Mouse (Mus musculus) erythroblast, adult 5-6 weeks (primary cell): Measurements from ENCODE around the gene Efr3b. TPM values are rescaled to one million over a fixed set of nuclear protein-coding genes. Genes with fewer than 3 reads are reported as not detected.

Experiments
- ATAC-seq: replicated peaks from 2 replicates; pipeline ENCODE4 v1.8.0; 2016; ENCODE audit warnings: moderate number of reproducible peaks, mild to moderate bottlenecking, moderate TSS enrichment, inconsistent platforms; ENCODE audit not compliant: poor library complexity, low FRiP score, severe bottlenecking
- total RNA-seq, 2 experiments: library from RNA; stranded (forward) in 1 of 2; stranded (reverse) in 1 of 2; fragments of 150-400 nt in 1 of 2; fragments of 200-764, 138-1000 nt in 1 of 2; gene quantifications; 2 replicates each; pipeline versions ENCODE4 v1.2.3 to v1.2.4; 2015 to 2017; ENCODE audit warnings: low replicate concordance in 2 of 2

Efr3b gene
- total RNA-seq (2015; ENCODE audit: low replicate concordance) (not detected in 2 replicates), total RNA-seq (2017; ENCODE audit: low replicate concordance) (9.2 TPM in 1 of 2 replicates, not detected in the other)

DNA sequence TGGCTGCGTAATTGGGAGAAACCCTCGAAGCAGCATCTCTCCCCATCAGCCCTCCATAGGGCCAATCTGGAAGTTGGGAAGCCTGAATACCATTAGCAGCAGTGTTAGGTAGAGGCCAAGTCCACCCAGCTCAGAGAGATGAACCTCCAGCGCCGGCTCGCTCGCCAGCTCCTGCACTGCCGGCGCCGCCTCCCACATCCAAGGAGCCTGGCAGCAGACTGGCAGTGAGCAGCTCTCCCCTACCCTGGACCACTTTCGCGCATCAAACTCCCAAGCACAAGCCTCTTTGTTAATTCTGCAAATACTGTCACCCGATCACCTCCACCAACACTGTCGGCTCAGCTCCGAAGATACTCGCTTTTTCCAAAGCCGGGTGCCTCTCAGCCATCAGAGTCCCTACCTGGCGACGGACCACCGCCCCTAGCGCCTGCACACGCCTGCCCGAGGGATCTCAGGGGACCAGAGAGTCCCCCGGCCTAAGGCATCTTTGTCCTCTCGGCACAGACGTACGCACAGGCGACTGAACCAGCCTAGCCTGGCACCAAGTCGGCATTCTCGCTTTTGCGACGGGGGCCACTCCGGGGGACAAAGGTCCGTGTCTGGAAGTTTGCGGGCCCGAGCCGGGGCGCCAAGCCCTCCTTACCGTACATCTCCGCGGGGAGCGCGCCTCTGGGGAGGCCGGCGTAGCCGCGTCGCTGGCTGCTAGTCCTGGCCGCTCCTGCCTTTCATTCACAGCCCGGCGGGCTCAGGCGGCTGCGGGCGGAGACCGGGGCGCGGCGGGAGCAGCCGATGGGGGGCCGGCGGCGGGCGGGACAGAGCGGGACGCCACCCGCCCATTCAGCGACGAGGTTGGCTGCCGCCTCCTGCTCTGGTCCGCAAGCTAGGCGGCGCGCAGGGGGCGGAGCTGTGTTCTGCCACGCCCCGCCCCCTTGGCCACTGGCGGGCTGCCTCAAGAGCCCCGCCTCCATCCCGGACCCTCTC is at the start of gene Efr3b:
Gene Efr3b, minus strand, starts transcription at position 855 of the 981 bp plus-strand sequence.
- no peak for ATAC-seq

DNA sequence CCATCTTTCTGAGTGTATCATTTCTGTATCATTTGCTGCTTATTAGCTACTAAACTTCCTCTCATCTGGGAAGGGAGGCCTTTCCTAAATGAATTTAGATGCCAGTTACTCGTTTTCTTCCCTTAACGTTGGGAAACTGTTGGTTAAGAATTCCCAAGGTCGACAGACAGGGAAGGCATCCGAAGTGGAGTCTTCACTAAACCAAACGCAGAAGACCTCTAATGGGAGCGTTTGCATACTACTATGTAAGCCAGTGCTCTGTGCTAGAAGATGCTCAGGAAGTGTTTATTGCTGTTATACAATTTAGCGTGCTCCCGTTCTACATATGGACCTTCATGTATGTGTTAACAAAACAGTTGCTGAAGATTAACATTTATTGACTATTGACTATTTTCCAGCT is 44.7 kb upstream of the Efr3b start:
- ATAC-seq = no peak

DNA sequence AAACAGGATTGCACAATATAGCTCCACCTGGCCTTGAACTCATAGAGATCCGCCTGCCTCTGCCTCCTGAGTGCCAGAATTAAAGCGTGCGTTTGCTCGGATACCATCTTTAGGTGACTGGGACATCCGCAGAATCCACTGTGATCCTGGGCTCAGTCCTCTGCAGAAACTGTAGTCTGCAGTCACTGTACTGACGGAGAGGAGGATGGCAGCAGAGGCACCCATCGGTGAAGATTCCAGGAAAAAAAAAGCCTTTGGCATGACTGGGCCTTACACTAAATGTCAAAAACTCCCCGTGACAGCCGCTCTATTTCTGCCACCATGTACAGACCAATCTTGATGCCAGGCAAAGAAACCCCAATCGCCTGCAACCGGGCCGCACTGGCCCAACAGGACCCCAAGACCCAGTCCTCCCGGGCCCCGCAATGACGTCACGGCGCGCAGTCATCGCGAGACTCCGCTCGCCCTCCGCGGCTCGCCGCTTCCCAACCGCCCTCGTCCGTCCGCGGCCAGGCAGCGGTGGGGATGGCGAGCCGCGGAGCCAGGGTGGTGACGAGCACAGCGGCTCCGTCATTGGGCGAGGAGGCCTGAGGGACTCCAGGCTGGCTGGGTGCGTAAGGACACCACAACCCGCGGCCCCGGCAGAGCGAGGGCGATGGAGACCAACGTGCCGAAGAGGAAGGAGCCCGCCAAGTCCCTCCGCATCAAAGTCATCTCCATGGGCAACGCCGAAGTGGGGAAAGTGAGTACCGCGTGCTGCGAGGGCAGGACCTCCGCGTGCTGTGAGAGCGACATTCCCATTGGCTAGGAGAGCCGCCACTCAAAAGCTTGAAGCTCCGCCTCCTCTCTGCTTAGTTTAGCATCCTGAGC is 43.7 kb upstream of the Efr3b start, which contains the start of gene Dnajc27:
Gene Dnajc27, plus strand, starts transcription at position 452 of the 870 bp plus-strand sequence.
- ATAC-seq = peak; percentile 98

DNA sequence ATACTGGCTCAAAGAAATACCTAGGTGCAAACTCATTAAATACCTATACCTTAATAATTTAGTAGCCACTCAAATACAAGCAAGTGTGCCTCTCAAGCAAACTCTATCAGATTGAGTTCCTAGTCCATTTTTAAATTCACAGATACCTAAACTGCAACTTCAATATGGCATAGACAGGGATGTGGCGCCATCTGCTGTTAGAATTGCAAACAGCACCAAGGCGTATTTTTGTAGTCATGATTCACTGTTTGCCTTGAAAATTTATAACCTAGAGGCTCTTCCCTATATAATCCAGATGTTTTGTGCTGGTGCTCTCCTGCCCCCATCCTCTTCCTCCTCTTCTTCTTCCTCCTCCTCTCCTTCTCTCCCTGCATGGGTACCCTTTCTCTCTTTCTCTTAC is 41.6 kb upstream of the Efr3b start:
- ATAC-seq = no peak

DNA sequence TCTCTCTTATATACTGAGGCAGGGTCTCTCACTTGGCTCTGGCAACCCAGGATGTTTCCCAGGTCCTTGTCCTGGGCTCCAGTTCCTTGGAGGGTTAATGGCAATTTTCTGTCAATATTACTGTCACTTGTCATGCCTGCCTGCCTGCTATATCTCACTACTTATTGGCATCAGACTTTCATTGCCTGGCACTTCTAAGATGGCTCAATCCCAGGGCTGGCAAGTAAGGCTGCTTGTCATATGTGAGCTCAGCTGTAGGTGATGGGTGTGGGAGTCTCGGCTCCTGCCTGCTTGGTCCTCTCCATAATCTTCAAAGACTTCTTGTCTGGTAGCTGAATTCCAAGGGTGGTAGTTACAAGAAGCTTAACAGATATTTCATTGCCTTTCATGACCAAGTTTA is 39.4 kb upstream of the Efr3b start:
- no peak for ATAC-seq

DNA sequence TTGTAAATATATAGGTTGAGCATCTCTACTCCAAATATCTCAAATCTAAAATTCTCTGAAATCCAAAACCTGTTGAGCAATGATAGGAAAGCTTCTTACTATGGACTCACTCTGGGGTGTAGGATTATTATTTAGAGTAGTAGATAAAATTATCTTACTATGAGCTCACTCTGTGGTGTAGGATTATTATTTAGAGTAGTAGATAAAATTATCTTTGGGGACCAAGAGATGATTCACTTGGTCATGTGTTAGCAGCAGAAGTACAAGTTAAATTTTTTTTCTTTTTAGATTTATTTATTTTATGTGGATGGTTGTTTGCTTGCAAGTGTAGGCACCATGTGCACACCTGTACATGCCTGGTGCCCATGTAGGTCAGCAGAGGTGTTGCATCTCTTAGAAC is 37.7 kb upstream of the Efr3b start:
- ATAC-seq = no peak

DNA sequence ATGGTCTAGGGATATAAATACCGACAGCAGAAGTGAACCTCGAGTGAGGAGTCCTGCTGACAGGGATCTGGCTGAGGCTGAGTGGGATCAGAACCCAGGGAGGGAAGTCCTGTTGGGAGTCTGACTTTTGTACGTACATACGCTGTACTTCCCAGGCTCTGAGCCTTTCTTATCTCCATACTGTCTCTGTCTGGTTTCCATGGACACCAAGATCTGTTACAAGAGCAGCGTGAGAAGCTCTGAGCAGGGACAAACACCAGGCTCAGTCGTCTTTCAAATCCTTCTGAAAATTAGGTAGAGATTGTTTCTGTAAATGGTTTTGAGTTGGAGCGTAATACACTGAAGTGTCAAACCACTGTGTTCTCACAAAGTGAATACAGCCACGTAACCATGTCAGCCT is 36.7 kb upstream of the Efr3b start:
- no peak for ATAC-seq

DNA sequence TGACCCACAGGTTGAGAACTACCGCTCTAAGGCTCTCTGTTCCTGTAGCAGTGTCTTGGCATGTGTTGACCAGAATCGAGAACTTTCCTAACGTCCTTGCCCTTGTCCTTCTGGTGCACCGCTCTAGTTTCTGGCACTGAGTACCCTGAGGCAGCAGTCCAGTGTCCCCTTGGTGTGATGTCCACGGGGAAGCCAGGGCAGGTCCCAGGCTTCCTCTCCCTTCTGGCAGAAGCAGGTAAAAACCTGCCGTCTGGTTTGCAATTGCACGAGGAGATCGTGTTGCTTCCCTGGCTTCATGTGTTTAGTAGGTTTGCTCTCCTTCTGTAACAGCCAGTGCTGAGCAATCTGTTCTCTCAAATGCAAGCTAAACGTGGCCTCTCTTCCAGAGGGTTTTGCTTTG is 33.0 kb upstream of the Efr3b start:
- no peak for ATAC-seq

DNA sequence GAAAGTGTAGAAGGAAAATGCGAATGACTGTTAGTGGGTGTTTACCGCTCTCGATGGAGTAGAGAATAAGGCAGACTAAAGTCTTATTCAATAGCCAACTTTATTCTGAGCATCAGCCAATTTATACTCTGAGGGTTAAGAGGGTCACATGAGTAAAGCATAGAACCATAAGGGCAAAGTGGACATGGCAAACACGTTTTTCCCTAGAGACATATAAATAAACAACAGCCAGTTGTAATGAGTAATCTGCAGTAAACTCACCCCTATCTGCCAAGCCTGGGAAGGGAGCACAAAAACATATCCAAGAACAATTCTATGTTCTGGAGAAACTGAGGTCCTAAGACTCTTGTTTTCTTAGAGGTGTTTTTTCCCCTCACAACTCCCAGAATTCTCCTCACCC is 29.8 kb upstream of the Efr3b start:
- no peak for ATAC-seq

DNA sequence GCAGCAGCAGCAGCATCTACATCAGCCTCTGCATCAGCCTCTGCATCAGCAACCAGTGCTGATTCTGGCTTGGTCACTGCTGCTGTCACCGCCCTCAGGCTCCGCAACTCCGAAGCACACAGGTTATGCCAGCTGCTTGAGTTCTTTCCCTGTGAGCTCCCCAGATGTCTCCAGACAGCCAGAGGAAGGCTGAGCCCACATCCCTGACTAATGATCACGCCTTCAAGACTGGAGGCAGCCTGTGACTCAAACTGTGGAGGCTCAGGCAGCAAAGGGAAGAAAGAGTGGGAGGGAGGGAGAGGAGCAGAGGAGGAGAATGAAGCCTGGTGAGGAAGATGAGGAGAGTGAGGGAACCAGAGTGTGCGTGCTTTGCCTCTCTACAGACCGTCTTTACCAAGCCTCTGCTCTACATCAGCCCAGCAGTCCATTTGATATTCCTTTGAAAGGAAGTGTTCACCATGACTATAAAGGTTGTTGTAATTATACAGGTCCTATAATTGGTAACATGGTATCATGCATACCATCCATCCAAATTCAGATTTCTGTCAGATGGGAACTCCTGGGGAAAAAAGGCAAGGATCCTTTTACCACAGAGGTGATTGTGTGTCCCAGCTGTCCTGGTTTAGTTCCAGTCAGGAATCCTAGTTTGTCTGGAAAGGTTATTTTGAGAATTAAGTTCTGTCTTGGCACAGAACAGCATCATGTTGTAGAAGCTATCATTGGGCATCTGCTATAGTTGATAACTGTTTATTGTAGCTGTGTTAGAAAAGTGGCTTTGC is 28.2 kb upstream of the Efr3b start:
- no peak for ATAC-seq

DNA sequence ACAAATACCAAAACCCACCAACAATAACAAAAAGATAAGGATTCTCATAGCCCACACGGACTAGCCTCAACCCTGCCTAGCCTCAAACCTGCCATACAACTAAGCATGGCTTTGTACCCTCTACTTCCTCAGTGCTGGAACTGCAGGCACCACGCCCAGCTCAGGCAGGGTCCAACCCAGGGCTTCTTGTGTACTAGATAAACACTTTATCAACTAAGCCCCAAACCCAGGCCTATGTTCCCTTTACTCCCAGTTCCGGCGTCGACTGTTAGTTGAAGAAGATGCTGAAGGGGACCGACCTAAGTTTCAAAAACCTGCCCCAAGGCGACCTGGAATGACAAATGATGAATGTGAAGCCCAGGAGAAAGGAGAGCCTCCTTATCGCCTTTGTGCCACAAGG is 27.2 kb upstream of the Efr3b start:
- no peak for ATAC-seq

DNA sequence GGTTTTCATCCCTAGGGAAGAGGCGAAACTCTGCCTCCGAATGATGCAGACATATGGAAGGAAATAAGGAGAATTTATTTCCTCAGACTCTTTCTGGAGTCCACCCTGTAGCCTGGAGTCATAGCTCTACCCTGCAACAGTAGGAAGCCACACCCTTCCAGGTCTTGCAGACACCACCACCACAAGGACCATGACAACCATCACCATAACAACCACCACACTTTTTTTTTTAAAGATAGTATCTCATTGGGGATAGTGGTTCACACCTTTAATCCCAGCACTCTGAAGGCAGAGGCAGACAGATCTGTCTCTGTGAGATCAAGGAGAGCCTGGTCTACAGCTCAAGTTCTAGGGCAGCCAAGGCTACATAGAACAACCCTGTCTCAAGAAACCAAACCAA is 26.8 kb upstream of the Efr3b start:
- no peak for ATAC-seq

DNA sequence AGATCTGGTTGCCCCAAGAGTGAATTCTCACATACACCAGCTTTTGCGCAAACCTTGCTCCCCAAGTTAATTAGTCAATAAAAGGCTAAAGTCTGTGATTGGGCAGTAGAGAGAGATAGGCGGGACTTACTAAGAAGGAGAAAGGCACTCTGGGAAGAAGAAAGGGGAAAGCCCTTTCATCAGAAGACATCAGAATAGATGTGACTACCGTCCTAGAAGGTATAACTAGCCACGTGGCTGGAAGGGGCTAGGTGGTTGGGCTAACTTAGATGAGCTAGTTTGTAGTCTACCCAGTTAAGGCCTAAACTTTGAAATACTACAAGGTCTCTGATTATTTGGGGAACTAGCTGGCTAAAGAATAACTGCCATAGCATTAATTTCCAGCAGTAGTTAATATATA is 21.0 kb upstream of the Efr3b start:
- ATAC-seq = no peak

DNA sequence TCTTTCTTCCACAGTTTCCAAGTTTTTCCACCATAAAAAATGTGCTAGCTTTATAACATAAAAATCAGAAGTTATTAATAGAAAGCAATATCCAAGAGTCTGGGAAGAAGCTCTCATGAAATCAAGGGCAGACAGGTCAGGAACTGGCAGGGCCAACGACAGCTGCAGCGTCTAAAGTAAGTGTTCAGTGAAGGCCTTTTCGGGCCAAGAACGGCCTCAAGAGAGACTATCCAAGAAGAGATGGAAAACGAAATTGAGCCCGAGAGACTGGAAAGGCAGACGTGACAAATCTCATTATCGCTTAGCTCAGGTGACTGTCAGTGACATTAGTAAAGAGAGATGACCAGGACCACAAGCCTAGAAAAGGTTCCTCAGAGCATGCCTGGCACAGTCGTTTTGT is 19.6 kb upstream of the Efr3b start:
- ATAC-seq = no peak

DNA sequence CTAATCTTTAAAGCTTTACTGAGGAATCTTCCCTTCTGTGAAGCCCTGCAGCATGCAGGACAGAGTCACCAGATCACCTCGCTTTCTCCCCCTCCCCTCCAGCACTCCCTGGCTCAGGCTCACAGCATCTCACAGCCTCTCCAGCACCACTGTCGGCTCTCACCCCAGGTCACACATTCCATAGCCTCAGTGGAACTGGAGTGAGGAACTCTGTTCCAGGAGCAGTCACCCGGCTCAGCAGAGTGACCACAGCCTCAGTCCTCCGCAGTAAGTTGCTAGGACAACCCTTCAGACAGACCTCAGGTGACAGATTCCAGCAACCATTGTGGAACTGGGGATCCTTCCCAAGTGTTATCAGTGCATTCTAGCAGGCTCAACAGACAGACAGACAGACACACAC is 16.1 kb upstream of the Efr3b start:
- ATAC-seq = no peak

DNA sequence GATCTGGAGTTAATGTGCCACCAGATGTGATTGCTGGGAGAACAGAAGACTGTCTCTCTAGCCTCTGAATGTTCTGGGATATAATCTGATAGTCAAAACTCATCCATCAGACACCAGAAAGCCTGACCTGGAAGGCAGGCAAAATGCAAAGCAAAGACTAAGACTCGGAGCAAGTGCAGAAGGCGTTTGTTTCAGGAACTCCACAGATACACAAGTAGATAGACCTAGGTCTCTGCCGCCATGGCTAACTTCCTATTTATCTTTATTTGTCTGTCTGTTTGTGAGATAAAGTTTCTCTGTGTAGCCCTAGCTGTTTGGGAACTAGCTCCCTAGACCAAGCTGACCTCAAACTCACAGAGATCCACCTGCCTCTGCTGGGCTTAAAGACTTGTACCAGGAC is 14.9 kb upstream of the Efr3b start:
- no peak for ATAC-seq

DNA sequence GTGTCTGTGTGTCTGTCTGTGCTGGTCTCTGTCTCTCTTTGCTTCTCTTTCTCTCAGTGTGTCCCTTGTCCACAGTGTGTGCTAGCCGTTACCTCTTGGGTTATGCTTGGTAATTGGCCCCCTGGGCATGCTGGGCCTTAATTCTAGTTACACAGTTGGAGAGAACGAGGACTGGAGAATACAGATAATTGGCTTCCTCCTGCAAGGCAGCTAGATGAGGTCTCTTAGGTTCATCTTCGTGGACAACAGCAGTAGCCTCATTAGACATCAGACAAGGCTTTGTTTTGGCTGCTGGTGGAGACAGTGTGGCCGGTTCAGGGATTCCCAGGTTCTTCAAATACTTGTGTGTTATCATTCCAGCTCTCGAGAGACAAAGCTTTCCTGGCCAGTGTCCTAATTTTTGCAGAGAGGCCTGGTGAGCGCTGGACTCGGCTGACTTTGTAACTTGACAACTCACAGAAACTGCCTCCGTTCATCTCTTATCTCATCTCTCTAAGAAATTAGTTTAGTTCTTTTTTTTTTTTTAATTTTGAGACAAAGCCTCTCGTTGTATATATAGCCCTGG is 12.2 kb upstream of the Efr3b start:
- no peak for ATAC-seq

DNA sequence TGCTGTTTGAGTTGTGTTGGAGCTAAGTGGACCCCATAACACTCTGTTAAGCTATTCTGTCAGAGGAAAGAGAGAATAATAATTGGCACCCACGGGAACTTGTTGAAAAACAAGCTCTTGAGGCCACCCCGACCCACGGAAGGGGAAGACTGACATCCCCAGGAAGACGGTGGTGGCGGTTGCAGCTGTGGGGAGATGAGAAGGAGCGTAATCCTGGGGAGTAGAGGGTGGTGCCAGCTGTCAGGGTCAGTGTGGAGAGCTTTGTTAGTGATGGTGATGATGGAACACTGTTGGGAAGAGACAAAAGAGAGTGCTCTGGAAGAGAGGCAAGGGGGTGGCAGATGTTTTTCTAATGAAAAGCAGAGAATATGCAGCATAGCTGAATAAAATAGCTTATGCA is 9.3 kb upstream of the Efr3b start:
- no peak for ATAC-seq

DNA sequence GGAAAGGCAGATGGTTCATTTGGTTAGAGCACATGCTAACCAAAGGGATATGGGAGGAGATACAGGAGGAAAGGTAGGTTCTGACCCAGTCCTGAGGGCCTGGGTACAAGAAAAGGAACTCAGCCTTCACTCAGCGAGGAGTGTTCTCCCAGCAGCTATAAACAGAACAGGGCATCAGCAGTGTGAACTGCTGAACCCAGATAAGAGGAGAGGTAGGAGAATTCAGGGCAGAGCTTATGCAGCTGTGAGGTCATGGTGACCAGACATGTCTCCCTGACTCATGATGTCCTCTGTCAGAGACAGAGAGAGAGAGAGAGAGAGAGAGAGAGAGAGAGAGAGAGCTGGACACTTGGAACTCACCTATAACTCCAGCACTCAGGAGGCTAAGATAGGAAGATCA is 7.3 kb upstream of the Efr3b start:
- ATAC-seq = no peak

DNA sequence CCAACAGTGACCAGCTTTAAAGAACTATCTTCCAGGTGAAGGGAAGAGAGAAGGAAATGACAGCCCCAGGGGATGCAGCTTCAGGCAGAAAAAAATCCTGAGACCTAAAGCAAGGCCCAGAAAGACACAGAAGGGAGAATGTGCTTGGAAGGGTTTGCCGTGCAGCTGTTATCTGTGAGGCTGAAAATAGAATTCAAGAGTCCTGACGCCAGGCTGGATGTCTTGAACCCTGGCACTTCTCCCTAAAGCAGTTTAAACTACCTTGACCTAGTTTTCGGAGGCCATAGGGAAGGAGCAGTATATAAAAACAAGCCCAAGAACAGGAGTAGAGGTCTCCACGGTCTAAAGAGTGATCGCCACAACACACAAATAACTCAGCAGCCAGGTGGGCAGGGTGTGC is 3.7 kb upstream of the Efr3b start:
- ATAC-seq = no peak
